Mouse (Mus musculus): ENCODE results near the gene Kcnj9. TPM values are rescaled to one million over a fixed set of nuclear protein-coding genes. Genes with fewer than 3 reads are reported as not detected.

Kcnj9 gene
- polyA plus RNA-seq, 1 experiment from 2014 or later, result 4.2 TPM

- H3K4me3 ChIP-seq (replicated peaks; ENCODE audit: low read length), result peak within 1 kb of the TSS; percentile 53
- no peaks in the 10 kb centered on the region for H3K27me3 ChIP-seq (replicated peaks; ENCODE audit: control insufficient read depth, insufficient read depth, low read length)
- under 1% methylated on average over 36 of the region's 38 CpGs for WGBS
- H3K9ac ChIP-seq (replicated peaks; ENCODE audit: low read depth, low read length), result peak within 1 kb of the TSS; percentile 44
- H3K9me3 ChIP-seq (ENCODE audit: control insufficient read depth, low read length), result no peaks in the 10 kb centered on the region
- ATAC-seq, result peak; percentile 96
- no peaks in the 10 kb centered on the region for H3K36me3 ChIP-seq (ENCODE audit: control insufficient read depth, insufficient read depth)
- peak within 1 kb of the TSS; percentile 59; the same call in 1 of the 2 replicates for H3K27ac ChIP-seq (ENCODE audit: low read length)
- peaks cover 5% of the 10 kb centered on the region for H3K4me1 ChIP-seq (replicated peaks; ENCODE audit: control insufficient read depth, insufficient read depth, low read length)
- peak within 1 kb of the TSS; percentile 65 for H3K4me2 ChIP-seq (ENCODE audit: low read length)
Measured at GRCm38 (mm10) chr1:172340729-172341321, 11.7 kb upstream of the Kcnj9 start, which contains the start of gene Kcnj10. TSS of gene Kcnj10 (plus strand) at chr1:172341210.

DNA sequence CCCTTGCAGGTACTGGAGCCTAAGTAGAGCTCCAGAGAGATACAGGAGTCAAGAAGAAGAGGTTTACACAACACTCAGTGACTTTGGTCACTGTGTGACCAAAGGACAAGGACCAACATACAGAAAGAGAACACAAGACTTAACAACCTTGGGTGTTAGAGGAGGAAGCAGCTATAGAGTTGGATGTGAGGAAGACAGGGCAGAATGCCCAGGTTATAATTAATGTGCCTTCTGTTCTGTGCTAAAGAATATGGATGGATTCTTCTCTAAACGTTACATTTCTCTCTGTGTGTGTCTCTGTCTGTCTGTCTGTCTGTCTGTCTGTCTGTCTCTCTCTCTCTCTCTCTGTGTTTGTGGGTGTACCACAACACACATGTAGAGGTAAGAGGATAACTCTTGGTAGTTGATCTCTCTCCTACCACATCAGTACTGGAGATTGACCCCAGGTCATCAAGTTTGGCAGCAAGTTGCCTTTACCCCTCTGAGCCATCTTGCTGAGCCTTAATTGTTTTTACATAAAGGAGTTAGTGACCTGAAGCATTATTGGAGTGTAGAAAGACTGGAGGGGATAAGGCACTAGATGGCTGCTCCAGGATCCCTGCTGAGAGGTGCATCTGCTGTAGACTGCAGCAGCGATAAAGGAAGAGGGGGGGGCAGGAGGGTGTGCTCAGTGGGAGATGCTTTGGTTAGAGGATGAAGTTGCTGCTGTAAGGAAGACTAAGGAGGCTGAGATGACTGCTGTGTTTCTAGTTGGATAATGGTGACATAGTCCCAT is 8.5 kb upstream of the Kcnj9 start:
- no peak overlapping the region for H3K4me3 ChIP-seq (replicated peaks; ENCODE audit: low read length)
- H3K4me2 ChIP-seq (ENCODE audit: low read length), result no peak overlapping the region
- ATAC-seq, result no peak
- no peak overlapping the region for H3K27ac ChIP-seq (ENCODE audit: low read length)
- WGBS, result 31% methylated on average over 2 of the region's 2 CpGs
- no peaks in the 10 kb centered on the region for H3K36me3 ChIP-seq (ENCODE audit: control insufficient read depth, insufficient read depth)
- no peaks in the 10 kb centered on the region for H3K9me3 ChIP-seq (ENCODE audit: control insufficient read depth, low read length)
- H3K4me1 ChIP-seq (replicated peaks; ENCODE audit: control insufficient read depth, insufficient read depth, low read length), result peaks cover 5% of the 10 kb centered on the region
- no peak overlapping the region for H3K9ac ChIP-seq (replicated peaks; ENCODE audit: low read depth, low read length)
- H3K27me3 ChIP-seq (replicated peaks; ENCODE audit: control insufficient read depth, insufficient read depth, low read length), result no peaks in the 10 kb centered on the region

- Histone ChIP-seq H3K4me1 (replicated peaks; ENCODE audit: control insufficient read depth, insufficient read depth, low read length) (peaks cover 5% of the 10 kb centered on the region), H3K9me3 (ENCODE audit: control insufficient read depth, low read length) (no peaks in the 10 kb centered on the region), H3K9ac (replicated peaks; ENCODE audit: low read depth, low read length) (no peak overlapping the region), H3K27ac (ENCODE audit: low read length) (no peak overlapping the region), H3K27me3 (replicated peaks; ENCODE audit: control insufficient read depth, insufficient read depth, low read length) (no peaks in the 10 kb centered on the region), H3K4me2 (ENCODE audit: low read length) (no peak overlapping the region), H3K36me3 (ENCODE audit: control insufficient read depth, insufficient read depth) (no peaks in the 10 kb centered on the region), H3K4me3 (replicated peaks; ENCODE audit: low read length) (no peak overlapping the region)
- 86% methylated on average over 15 of the region's 15 CpGs for WGBS
- no peak for ATAC-seq
Measured at GRCm38 (mm10) chr1:172335804-172336203, 6.7 kb upstream of the Kcnj9 start.

DNA sequence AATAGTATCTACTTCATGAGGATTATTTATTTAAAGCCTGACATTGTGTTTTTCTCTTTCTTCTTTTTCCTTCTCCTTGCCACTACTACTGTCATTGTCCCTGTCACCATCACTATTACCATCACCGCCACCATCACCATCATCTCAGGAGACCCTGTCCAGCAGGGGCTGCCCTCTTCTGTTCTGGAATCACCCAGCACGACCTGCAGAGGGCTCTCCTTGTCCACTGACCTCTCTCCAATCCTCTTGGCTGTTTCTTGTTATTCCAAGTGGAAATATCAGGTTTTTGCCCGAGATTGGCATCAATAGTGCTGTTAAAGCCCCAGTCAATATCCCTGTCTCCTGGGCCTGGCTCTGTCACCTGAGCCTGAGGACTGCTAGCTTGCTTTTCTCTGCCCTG is 4.4 kb upstream of the Kcnj9 start:
- no peaks in the 10 kb centered on the region for H3K9me3 ChIP-seq (ENCODE audit: control insufficient read depth, low read length)
- peaks cover 12% of the 10 kb centered on the region for H3K4me1 ChIP-seq (replicated peaks; ENCODE audit: control insufficient read depth, insufficient read depth, low read length)
- no peak overlapping the region for H3K4me2 ChIP-seq (ENCODE audit: low read length)
- no peak for ATAC-seq
- H3K27ac ChIP-seq (ENCODE audit: low read length), result no peak overlapping the region
- no peaks in the 10 kb centered on the region for H3K36me3 ChIP-seq (ENCODE audit: control insufficient read depth, insufficient read depth)
- H3K27me3 ChIP-seq (replicated peaks; ENCODE audit: control insufficient read depth, insufficient read depth, low read length), result no peaks in the 10 kb centered on the region
- H3K9ac ChIP-seq (replicated peaks; ENCODE audit: low read depth, low read length), result no peak overlapping the region
- WGBS, result 17% methylated on average over 3 of the region's 3 CpGs
- H3K4me3 ChIP-seq (replicated peaks; ENCODE audit: low read length), result no peak overlapping the region

- peaks cover 13% of the 10 kb centered on the region for H3K4me1 ChIP-seq (replicated peaks; ENCODE audit: control insufficient read depth, insufficient read depth, low read length)
- 87% methylated on average over 2 of the region's 2 CpGs for WGBS
- ATAC-seq, result no peak
- H3K9me3 ChIP-seq (ENCODE audit: control insufficient read depth, low read length), result no peaks in the 10 kb centered on the region
- H3K9ac ChIP-seq (replicated peaks; ENCODE audit: low read depth, low read length), result no peak overlapping the region
- H3K36me3 ChIP-seq (ENCODE audit: control insufficient read depth, insufficient read depth), result no peaks in the 10 kb centered on the region
- no peak overlapping the region for H3K27ac ChIP-seq (ENCODE audit: low read length)
- no peak overlapping the region for H3K4me3 ChIP-seq (replicated peaks; ENCODE audit: low read length)
- no peak overlapping the region for H3K4me2 ChIP-seq (ENCODE audit: low read length)
- H3K27me3 ChIP-seq (replicated peaks; ENCODE audit: control insufficient read depth, insufficient read depth, low read length), result no peaks in the 10 kb centered on the region
Measured at GRCm38 (mm10) chr1:172332925-172333324, 3.8 kb upstream of the Kcnj9 start.

GRCm38 (mm10) chr1:172331422-172331947 is 2.4 kb upstream of the Kcnj9 start:
- H3K4me3 ChIP-seq (replicated peaks; ENCODE audit: low read length), result no peak overlapping the region
- no peak overlapping the region for H3K27ac ChIP-seq (ENCODE audit: low read length)
- no peak overlapping the region for H3K9ac ChIP-seq (replicated peaks; ENCODE audit: low read depth, low read length)
- no peak for ATAC-seq
- H3K27me3 ChIP-seq (replicated peaks; ENCODE audit: control insufficient read depth, insufficient read depth, low read length), result no peaks in the 10 kb centered on the region
- H3K9me3 ChIP-seq (ENCODE audit: control insufficient read depth, low read length), result no peaks in the 10 kb centered on the region
- no peaks in the 10 kb centered on the region for H3K36me3 ChIP-seq (ENCODE audit: control insufficient read depth, insufficient read depth)
- WGBS, result 51% methylated on average over 8 of the region's 8 CpGs
- H3K4me2 ChIP-seq (ENCODE audit: low read length), result no peak overlapping the region
- peaks cover 14% of the 10 kb centered on the region for H3K4me1 ChIP-seq (replicated peaks; ENCODE audit: control insufficient read depth, insufficient read depth, low read length)

DNA sequence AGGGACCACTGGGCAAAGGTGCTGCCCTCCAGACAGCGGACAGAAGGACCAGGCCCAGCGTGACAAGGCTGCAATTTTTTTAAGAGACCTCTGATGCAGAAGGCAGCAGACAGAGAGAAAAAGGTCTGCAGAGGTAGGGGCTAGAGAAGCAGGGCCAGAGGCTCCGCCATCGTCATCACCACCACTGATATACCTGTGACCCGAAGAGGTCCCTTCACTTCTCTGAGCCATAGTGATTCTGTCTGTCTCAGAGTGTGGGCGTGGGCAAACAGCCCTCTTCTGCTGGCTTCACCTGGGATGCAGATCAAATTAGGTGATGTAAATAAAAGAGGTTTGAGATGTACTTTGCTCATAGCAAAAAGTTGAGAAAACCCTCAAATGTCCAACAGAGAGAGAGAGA is 498 bp upstream of the Kcnj9 start:
- Histone ChIP-seq H3K27ac (ENCODE audit: low read length) (peak overlapping the region; percentile 17; the same call in 1 of the 2 replicates), H3K4me3 (replicated peaks; ENCODE audit: low read length) (no peak overlapping the region), H3K4me1 (replicated peaks; ENCODE audit: control insufficient read depth, insufficient read depth, low read length) (peaks cover 21% of the 10 kb centered on the region), H3K36me3 (ENCODE audit: control insufficient read depth, insufficient read depth) (no peaks in the 10 kb centered on the region), H3K9me3 (ENCODE audit: control insufficient read depth, low read length) (no peaks in the 10 kb centered on the region), H3K9ac (replicated peaks; ENCODE audit: low read depth, low read length) (0 out of 2 replicates have a peak overlapping the region, but pooled peaks have one; percentile 2), H3K4me2 (ENCODE audit: low read length) (peak overlapping the region; percentile 40), H3K27me3 (replicated peaks; ENCODE audit: control insufficient read depth, insufficient read depth, low read length) (no peaks in the 10 kb centered on the region)
- ATAC-seq, result peak; percentile 5; the same call in 1 of the 2 replicates
- 71% methylated on average over 6 of the region's 6 CpGs for WGBS

GRCm38 (mm10) chr1:172328461-172328860 is 657 bp downstream of the Kcnj9 start:
- WGBS, result 83% methylated on average over 7 of the region's 7 CpGs
- Histone ChIP-seq H3K9ac (replicated peaks; ENCODE audit: low read depth, low read length) (no peak overlapping the region), H3K36me3 (ENCODE audit: control insufficient read depth, insufficient read depth) (no peaks in the 10 kb centered on the region), H3K4me3 (replicated peaks; ENCODE audit: low read length) (peak overlapping the region; percentile 33), H3K4me2 (ENCODE audit: low read length) (peak overlapping the region; percentile 40), H3K9me3 (ENCODE audit: control insufficient read depth, low read length) (no peaks in the 10 kb centered on the region), H3K4me1 (replicated peaks; ENCODE audit: control insufficient read depth, insufficient read depth, low read length) (peaks cover 24% of the 10 kb centered on the region), H3K27me3 (replicated peaks; ENCODE audit: control insufficient read depth, insufficient read depth, low read length) (no peaks in the 10 kb centered on the region), H3K27ac (ENCODE audit: low read length) (no peak overlapping the region)
- no peak for ATAC-seq

DNA sequence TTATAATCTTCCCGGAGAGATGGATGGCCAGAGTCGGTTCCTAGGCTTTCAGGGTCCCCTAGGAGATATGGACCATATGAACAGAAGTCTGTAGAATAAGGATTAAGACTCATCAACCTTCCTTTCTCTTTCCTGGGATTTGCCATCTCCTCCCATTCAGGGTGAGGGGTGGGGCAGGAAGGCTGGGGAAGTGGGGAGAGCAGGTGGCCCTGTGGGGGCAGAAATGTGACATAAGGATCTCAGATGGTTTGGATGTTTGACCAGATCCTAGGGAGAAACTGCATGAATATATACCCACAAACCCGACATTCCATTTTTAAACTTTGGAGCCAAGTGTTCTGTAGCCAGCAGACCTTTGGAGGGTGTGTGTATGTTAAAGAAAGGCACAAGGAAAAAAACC is 1.1 kb downstream of the Kcnj9 start:
- 89% methylated on average over 3 of the region's 3 CpGs for WGBS
- no peak overlapping the region for H3K9ac ChIP-seq (replicated peaks; ENCODE audit: low read depth, low read length)
- H3K4me2 ChIP-seq (ENCODE audit: low read length), result no peak overlapping the region
- no peaks in the 10 kb centered on the region for H3K36me3 ChIP-seq (ENCODE audit: control insufficient read depth, insufficient read depth)
- H3K27ac ChIP-seq (ENCODE audit: low read length), result no peak overlapping the region
- H3K4me3 ChIP-seq (replicated peaks; ENCODE audit: low read length), result no peak overlapping the region
- H3K4me1 ChIP-seq (replicated peaks; ENCODE audit: control insufficient read depth, insufficient read depth, low read length), result peaks cover 27% of the 10 kb centered on the region
- H3K9me3 ChIP-seq (ENCODE audit: control insufficient read depth, low read length), result no peaks in the 10 kb centered on the region
- ATAC-seq, result no peak
- no peaks in the 10 kb centered on the region for H3K27me3 ChIP-seq (replicated peaks; ENCODE audit: control insufficient read depth, insufficient read depth, low read length)

Data from forebrain, embryonic 16.5 days (tissue).